Mouse (Mus musculus) Muller cell, postnatal 12 days (primary cell): Measurements from ENCODE around the gene Trpm7.

ENCODE experiments used
- DNase-seq: peaks from one replicate; pipeline ENCODE4 v3.0.0-alpha.2; 2015; ENCODE audit errors: inconsistent ontology term

Trpm7 gene

DNA sequence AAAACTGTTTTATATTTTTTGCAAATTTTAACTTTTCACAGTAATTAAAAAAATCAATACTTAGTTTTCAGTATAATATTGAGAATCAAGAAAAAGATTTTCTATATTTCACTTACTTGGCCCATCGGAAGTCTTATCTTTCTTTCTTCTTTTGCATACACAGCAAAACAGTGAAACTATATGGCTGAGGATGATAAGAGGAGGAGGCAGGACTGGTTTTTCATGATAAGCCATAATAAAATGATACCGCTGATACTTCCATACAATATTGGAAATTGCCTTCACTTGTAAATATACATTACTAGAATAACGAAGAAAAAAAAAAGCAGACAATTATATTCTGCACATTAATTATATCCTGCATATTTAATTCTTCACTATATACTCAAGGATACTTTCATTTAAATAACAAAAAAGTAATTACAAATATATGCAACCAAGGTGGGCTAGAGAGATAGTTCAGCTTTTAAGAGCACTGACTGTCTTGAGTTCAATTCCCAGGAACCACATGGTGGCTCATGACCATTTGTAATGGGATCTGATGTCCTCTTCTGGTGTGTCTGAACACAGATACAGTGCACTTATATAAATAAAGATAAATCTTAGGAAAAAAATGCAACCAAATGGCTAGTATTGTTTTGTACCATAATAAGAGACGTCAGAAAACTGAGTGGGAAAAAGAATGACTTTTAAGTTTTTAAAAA, 59.2 kb downstream of the Trpm7 start:
- DNase-seq = no peak

DNA sequence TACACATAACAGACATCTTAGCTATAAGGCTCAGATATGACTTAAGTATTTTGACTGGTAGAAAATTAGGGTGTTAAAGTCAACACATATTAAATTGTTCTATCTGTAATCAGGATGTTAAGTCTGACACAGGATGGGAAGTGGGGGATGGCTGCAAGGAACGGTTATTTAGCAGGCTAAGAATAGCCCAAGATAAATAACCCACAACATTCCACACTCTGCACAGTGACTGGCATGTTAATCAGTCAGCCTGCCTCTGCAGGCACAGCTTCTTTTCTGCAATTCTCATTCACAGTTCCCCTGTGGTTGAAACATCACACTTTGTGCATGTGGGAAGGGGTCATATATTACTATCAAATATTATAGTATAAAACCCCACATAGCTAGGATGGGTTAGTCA, 60.2 kb downstream of the Trpm7 start:
- DNase-seq = peak; percentile 31

DNA sequence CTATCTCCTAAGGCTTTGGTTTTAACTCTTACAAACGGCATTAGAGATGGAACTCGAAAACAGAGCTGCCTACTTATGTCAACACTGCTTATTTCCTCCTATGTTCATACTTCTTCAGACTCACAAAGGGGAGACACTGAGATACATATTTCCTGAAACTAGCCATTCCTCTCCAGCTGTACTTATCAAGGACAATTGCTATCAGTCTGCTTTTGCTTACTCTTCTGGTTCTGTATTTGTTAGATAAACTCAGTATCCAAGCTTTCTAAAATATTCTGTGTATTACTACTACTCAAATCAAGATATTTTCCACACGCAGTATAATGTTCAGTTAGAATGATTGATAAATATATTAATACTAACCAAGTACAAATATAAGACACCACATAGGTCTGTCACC, 74.0 kb downstream of the Trpm7 start:
- no peak for DNase-seq

DNA sequence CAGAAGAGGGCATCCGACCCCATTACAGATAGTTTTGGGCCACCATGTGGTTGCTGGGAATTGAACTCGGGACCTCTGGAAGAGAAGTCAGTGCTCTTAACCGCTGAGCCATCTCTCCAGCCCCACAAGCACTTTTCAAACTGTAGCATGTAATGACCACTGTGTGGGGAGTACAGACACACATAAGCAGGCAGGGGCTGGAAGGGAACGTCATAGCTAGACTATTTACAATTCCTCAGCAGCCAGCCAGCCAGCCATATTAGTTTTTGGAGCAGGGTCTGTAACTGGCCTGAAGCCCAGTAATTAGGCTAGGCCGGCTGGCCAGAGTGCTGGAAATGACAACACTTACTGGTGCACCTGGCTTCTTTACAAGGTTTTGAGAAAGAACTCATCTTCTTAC, 77.6 kb downstream of the Trpm7 start:
- peak; percentile 13 for DNase-seq

DNA sequence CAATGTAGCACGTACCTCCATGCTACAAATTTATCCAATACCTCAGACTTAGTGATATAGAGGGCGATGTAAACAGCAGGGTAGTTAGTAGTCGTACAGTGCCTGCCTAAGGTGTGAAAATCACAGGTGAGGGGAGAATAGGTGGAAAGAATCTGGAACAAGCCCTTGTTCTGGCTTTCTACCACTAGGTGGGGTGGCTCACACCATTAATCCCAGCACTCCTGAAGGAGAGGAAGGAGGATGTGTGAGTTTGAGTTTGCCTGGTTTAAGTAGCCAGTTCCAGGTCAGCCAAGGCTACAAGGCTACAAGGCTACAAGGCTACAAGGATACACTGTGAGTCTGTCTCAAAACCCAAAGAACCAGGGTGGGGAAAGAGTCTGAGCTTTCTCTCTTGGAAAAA, 80.3 kb downstream of the Trpm7 start:
- no peak for DNase-seq

DNA sequence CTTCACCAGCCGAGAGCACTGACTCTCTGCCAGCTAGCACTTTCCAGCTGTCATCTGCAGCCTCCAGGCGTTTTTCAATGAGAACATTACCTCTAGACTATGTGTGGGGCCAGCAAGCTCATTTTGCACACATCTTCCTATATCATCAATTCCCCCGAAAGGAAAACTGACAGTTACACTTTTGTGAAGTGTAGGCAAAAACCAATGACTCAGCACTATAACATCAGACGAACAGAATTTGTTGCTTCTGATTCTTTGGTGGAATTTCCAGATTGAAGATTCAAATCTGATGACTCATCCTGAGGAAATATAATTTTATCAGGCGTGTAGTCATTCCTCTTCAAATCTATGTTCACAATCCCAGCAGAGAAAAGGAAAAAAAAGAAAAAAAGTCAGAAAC, 83.4 kb downstream of the Trpm7 start:
- DNase-seq = peak; percentile 42

DNA sequence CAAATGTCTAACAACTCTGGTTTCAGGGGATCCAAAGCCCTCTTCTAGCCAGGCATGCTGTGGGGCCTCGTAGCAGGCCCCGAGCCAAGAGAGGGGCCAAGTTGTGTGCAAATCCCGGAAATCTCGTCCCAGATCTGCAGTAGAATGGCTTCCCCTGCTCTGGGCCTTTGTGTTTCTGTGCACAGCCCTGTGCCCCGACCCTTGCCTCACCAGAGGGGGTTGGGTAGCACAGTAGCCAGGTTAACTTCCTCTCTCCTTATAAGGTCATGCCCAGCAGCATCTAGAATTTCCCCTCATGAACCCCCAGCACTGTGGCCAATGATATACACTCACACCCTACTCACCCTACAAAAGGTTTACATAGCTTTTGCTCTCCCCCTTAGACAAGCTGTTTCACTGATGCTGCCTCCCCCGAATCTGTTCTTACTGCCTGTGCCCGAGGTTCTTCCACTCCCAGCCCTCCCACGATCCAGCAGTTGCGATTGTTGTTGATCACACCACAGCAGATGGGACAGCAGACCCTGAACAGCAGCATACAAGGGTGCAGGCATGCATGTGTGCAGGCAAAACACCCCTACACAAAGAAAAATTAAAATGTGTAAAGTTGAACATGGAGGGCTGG, 88.2 kb downstream of the Trpm7 start:
- no peak for DNase-seq

DNA sequence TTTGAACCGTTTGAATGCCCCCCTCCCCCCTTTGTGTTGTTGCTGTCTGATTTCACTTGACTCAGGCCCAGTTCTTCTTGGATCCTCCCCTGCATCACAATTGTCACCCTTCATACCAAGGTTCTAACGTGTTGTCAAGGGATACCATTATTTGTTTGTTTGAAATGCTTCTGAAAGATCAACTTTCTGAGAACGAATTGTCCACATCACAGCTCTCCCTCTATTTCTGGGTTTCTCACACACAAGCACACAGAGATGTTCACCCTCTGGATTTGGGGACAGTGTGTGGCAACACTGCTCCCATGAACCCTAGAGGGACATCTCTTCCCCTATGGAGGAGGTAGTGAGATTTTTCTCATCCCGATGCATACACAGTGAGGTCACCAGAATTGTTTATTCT, 92.7 kb downstream of the Trpm7 start, which contains the start of gene Usp50:
Usp50 (minus strand) TSS at position 101 of the 400 bp plus-strand sequence.
- DNase-seq = no peak

DNA sequence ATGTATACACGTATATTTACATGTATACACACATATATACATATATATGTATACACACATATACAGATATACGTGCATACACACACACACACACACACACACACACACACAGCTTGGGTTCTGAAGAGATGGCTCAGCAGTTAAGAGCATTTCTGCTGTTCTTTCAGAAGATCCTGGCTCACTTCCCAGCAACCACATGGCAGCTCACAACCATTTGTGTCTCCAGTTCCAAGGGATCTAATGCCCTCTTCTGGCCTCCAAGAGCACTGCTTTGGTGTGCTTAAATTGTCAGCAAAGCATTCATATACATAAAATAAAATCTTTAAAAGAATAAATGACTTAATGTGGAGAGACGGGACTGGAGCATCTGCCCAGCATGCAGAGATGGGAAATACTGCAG, 93.6 kb downstream of the Trpm7 start:
- DNase-seq = peak; percentile 69

DNA sequence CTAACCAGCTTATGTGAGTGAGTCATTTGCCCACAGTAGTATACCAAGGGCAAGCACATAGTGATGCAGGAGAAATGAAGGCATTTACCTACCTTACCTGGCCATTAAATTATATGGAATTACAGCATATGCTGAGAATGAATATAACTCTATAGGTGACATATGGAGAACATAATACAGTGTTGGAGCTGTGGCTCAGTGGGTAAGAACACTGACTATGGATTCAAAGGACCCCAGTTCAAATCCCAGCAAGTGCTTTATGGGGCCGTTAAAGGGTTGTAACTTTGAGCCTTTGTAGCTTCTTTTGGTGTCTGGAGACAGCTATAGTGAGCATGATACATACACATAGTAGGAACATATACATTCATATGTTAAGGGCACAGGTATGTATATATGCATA, 94.6 kb downstream of the Trpm7 start:
- DNase-seq = no peak

DNA sequence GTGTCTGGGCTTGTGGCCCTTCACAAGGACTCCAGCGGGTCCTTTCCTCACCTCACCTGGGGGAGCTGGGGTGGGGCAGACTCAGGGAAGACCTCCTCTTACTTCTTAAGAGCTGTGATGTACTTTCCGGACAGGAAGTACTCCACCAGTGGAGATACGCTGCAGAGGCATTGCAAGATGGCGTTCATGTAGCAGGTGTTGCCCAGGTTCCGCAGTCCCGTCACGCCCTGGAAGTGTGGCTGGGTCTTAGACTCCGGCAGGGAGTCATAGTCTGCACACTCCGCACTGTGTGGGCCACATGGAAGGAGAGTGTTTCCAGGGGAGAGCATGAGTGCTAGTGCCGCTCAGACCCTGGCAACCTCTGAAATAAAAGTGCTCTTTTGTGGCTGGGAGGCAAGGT, 95.7 kb downstream of the Trpm7 start:
- DNase-seq = no peak

DNA sequence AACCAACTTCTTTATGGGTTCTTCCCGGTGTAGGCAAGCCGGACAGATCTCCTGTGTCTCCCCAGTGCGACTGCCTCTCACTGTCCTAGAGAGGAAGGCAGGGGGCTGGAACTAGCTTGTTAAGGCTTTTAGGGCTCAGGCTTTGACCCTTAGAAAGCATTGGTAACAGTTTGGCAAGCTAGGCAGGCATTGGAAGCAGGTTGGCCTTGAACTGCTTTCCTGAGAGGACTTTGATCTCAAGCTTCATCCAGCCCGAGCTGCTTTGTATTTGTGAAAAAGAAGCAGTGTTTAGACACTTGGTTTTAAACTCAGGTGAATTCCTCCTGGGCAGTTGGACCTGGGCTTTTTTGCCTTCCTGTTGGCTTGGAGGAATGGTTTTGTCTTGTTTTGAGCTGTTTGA, 97.2 kb downstream of the Trpm7 start:
- no peak for DNase-seq

DNA sequence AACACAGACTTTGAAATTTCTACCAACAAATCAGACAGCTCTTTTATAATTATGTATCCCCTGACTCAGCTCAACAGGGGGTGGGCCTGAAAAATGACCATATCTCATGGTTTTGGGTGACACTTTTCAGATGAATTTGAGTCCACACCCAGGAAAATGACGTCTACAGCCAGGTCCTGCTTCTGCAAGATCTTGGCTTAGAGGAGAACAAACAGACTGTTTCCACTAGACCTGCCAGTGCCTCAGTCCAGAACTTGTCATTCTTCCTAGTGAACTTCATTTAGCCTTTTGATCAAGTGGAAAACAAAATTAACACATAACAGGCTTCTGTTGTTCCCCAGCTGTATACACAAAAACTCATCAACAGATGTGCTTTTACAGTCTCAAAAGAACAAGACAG, 99.6 kb downstream of the Trpm7 start:
- DNase-seq = no peak

DNA sequence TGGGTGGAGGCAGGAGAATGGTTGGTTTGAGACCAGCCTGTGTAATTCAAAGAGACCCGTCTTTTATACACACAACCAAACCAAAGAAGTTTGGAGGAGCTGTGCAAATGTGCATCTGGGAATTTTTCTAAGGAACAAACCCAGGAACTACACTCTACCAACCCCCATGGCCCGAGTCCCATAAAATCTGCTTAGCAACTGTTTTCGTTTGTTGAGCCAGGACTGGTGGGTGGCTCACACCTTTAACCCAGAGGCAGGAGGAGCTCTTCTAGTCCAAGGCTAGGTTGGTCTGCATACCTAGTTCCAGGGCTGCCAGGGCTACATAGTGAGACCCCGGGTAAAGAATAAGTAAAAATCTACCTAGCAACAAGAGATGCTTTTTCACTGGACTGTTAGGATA, 100.1 kb downstream of the Trpm7 start:
- DNase-seq = no peak

DNA sequence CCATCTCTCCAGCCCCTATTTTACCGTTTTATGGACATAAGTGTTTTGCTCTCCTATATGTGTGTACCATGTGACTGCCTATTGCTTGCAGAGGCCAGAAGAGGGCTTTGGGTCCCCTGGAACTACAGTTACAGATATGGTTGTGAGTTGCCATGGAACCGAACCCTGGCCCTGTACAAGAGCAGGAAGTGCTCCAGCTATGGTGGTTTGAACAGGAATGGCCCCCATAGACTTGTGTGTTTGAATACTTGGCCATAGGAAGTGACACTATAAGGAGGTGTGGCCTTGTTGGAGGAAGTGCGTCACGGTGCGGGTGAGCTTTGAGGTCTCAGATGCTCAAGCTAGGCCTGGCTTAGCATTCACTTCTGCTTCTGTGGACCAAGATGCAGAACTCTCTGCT, 103.8 kb downstream of the Trpm7 start:
- DNase-seq = no peak

DNA sequence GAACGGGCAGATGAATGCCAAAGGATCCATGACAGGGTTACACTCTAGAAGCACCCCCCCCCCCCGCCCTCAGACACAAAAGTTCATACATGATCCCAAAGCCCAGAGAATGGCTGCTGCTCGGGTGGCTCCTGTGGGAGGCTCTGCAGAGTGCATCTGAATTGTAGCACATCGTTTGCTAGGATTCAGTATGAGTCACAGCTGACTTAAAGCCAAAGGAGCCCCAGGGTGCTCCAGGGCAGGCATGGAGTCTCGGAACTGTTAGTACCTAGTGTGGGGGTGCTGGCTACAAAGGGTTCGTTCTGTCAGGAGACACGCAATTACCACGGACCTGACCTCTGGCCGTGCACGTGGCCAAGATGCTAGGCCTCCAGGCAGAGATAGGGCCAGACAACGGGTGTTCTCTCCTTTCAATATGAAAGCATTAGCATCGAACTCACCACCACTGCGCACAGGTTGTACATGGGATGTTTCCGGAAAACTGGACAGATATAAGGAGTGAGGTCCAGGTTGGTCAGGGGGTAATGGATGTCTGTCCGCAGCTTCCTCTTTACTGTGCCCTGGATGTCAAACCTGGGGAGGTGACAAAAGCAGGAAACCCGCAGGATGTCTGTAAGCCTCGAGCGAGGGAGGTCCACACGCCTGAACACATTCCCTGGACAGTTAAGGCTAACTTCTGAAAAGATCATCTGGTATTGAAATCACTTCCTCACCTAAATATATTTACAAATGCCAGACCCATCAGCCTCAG, 106.4 kb downstream of the Trpm7 start:
- DNase-seq = peak; percentile 46

DNA sequence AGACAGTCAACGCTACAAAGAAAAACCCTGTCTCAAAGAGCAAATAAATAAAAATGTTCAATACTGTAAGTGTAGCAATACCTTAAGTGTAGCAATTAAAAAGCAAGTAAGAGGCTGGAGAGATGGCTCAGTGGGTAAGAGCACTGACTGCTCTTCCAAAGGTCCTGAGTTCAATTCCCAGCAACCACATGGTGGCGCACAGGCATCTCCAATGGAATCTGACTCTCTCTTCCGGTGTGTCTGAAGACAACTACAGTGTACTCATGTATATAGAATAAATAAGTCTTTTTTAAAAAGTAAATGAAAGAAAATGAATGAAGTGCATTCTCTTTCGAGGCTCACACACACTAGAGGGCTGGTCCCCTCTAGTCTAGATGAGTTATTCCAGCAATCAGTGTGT, 107.8 kb downstream of the Trpm7 start:
- DNase-seq = no peak

DNA sequence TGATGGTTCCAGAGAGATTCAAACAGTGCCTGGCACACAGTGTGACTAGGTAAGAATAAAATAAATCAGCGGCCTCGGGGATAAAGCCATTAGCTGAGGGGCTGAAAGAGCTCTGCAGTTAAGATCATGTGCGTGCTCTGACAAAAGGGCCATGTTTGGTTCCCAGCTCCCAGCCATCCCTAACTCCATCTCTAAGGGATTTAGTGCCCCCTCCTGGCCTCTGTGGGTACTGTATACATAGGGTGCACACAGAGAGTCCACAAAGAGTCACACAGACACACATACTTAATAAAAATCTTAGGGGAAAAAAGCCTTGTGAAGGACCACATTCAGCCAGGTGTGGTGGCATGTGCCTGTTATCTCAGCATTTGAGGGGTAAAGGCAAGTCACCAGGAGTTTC, 108.4 kb downstream of the Trpm7 start:
- DNase-seq = no peak

DNA sequence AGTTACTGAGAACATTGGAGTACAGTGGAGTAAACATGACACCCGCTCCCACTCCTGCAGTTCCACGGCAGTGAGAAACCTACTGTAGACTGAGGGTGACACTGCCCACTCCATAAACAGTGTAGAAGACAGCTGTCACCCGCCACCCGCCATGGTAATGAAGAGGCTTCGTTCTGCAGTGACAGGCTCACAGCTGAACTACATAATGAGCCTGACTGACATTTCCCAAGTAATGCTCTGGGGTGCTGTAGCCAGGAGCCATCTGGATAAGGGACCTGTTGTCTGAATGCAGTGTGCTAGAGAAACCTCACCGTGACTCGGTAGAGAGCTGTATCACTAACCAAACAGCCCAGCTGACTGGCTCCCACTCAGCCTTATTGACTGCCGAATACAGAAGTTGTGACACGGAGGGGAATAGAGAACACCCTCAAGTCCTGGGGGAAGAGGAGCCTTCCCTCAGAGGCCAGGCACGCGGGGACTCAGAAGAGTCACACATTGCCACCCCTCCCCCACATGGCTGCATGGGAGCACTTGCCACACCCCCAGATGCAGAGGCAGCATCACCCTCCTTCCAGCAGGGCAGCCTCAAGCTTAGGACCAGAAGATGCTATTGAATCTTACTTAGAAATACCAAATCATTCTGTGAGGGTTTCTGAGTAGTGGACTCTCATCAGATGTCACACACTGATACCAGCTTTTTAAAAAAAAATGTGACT, 110.0 kb downstream of the Trpm7 start:
- no peak for DNase-seq

DNA sequence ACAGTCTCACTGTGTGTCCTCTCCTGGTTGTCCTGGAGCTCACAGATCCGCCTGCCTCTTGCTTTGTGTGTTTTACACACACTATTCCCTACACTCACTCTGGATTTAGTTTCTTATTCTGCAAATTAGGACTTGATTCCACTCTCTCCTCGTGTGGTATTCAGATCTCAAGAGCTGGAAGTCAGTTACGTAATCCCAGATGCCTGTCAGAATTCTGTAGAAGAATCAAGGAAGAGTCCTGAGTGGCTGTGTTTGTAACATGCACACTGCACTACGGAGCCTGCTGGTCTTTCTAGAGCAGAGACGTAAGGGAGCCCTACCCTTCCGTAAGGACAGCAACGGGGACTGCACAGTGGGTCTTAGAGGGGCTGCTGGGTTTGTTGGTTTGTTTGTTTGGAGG, 116.7 kb downstream of the Trpm7 start:
- no peak for DNase-seq

DNA sequence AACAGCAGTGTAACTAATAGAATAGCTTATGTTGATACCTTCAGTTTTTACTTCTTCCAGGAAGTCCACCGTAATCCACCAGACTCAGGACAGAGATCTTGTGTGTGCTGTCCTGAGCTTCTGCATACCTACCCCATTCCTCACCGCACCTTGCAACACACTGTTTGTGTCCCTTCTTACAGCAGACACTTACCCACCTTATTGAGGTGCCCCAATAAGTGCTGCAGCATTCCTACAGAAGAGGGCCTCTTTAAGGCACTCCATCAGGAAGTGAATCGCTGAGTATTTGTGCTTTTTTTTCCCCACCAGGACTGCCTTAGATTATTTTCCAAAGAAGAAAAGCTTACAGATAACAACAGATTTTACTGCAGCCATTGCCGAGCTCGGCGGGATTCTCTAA, 120.4 kb downstream of the Trpm7 start:
- DNase-seq = no peak

DNA sequence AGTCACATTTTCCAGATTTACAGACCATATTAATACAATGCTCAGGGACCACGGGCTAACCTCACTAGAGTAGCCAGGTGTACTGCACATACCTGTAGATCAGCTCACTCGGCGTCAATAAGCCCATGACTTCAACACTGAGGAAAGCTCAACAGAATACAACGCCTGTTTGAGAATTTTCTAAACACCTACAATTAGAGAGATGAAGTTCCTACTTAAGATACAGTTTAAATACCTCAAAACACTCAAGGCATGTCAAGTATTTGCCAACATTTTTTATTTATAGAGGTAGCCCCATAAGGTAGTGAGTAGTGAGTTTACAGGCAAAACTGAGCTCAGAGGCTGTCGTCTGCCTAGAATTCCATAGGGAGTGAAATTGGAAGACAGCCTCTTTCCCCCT, 132.6 kb downstream of the Trpm7 start:
- DNase-seq = no peak
